Mouse (Mus musculus): ENCODE results near the gene Gm44596. TPM values are rescaled to one million over a fixed set of nuclear protein-coding genes. Genes with fewer than 3 reads are reported as not detected.

The Gm44596 gene
- polyA plus RNA-seq, 1 experiment, result not detected

DNA sequence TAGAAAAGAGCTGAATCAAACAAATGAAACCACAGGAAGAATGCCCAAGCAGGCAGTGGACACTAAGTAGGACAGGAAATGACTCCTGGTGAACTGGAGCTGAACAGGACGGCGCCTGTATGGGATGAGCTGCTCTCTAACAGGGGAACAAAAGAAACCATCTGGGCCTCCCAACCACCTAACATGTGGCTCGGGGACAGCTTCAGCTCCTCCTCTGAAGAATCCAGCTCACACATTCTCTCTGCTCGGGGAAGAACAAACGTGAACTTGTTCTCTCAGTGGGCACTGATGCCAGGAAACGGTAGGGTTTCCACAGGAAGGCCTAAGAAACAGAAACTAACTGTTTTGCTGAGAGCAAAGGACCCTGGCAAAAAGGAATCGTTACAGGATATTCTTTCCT is 25.6 kb upstream of the Gm44596 start:
- TF ChIP-seq CTCF (IDR thresholded peaks at IDR 0.05; ENCODE audit: extremely low read depth, insufficient read length, insufficient replicate concordance, low read depth, low read length) (no peak), POLR2A (IDR thresholded peaks at IDR 0.05; ENCODE audit: low read depth, low read length) (no peak)
- no peak overlapping the region for H3K4me3 ChIP-seq (ENCODE audit: low read depth, low read length)
- no peaks in the 10 kb centered on the region for H3K27me3 ChIP-seq (ENCODE audit: control insufficient read depth, insufficient read depth, low read length)
- H3K27ac ChIP-seq (ENCODE audit: insufficient read depth, low read depth, low read length), result no peak overlapping the region
- no peaks in the 10 kb centered on the region for H3K4me1 ChIP-seq (ENCODE audit: control insufficient read depth, insufficient read depth, insufficient read length, low read length)
- 64% methylated on average over 7 of the region's 7 CpGs for WGBS
- H3K36me3 ChIP-seq (ENCODE audit: control insufficient read depth, insufficient read depth, low read length), result no peaks in the 10 kb centered on the region

DNA sequence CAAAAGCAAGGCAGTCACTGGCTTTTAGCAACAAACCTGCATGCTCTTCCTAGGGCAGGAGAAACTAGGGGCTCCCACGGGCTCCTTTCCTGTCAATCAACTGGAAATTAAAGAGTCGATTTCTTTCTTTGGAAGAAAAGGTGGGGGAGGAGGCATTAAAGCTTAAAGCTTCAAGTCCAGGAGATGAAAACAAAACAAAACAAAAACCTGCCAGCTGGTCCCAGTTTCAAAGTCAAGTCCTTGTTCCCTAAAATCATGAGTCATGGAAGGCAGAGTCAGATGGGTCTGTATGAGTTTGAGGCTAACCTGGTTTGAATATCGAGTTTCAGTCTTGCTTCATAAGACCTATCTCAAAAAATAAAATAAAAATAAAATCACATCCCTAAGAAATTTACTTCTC is 21.2 kb upstream of the Gm44596 start:
- 76% methylated on average over 3 of the region's 3 CpGs for WGBS
- Histone ChIP-seq H3K4me3 (ENCODE audit: low read depth, low read length) (no peak overlapping the region), H3K36me3 (ENCODE audit: control insufficient read depth, insufficient read depth, low read length) (peaks cover 7% of the 10 kb centered on the region), H3K4me1 (ENCODE audit: control insufficient read depth, insufficient read depth, insufficient read length, low read length) (peaks cover 5% of the 10 kb centered on the region), H3K27ac (ENCODE audit: insufficient read depth, low read depth, low read length) (no peak overlapping the region), H3K27me3 (ENCODE audit: control insufficient read depth, insufficient read depth, low read length) (no peaks in the 10 kb centered on the region)
- TF ChIP-seq CTCF (IDR thresholded peaks at IDR 0.05; ENCODE audit: extremely low read depth, insufficient read length, insufficient replicate concordance, low read depth, low read length) (no peak), POLR2A (IDR thresholded peaks at IDR 0.05; ENCODE audit: low read depth, low read length) (no peak)

DNA sequence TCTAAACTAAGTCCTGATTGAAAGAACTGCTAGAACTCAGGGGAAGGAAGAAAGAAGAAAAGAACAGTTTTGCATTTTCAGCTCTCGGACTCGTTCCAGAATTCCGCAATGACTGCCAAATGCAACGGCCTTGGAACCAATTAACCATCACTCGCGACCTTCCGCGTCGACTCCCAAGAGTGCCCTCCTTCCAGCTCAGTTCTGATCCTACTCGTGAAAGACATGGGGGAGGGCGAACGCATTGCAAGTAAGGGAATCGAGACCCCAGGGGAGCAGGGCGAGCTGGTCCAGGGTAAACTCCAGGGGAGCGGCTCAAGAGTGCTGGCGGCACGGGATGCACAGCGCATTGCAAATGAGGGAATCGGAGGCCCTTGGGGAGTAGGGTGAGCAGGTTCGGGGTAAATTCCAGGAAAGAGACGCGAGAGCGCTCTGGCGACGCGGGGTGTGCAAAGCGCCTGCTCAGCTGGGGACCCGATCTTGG is 20.1 kb upstream of the Gm44596 start:
- TF ChIP-seq POLR2A (IDR thresholded peaks at IDR 0.05; ENCODE audit: low read depth, low read length), result no peak
- no peak for TF ChIP-seq CTCF (IDR thresholded peaks at IDR 0.05; ENCODE audit: extremely low read depth, insufficient read length, insufficient replicate concordance, low read depth, low read length)
- Histone ChIP-seq H3K27ac (ENCODE audit: insufficient read depth, low read depth, low read length) (no peak overlapping the region), H3K4me1 (ENCODE audit: control insufficient read depth, insufficient read depth, insufficient read length, low read length) (peaks cover 5% of the 10 kb centered on the region), H3K36me3 (ENCODE audit: control insufficient read depth, insufficient read depth, low read length) (peaks cover 7% of the 10 kb centered on the region), H3K4me3 (ENCODE audit: low read depth, low read length) (peak overlapping the region; percentile 61), H3K27me3 (ENCODE audit: control insufficient read depth, insufficient read depth, low read length) (no peaks in the 10 kb centered on the region)
- WGBS, result under 1% methylated on average over 28 of the region's 28 CpGs

DNA sequence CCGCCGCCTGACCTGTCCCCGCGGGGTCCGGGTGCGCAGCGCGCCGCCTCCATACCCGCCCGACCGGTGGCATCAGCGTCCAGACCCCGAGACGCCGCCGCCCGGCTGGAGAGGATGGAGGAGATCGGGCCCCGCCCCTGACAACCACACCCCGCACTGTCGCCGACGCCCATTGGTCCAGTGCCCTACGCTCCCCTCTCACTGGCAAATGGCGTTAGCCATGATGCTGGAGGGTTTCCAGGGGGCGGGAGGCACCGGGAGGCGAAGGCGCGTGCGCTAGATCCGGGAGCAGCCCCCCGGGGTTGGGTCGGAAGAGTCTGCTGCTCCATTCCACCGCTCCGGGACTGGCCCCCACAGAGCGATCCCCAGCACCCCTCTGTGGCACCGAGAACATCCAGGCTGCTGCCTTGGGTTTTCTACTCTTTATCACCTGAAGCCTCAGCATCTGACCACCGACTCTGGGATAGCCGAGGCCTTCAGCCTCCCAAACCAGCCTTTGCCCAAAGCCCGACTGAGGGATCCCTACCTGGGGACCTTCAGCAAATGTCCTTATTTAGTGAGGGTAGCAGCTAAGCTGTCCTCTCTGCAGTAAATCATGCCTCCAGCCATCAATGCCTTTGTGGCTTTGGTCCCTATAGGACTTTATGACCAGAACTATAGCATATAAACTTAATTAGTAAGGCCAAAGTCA is 19.4 kb upstream of the Gm44596 start, which contains the start of gene Tulp3:
TSS of gene Tulp3 (minus strand) at position 126 of the 691 bp plus-strand sequence.
- H3K4me3 ChIP-seq (ENCODE audit: low read depth, low read length), result peak within 1 kb of the TSS; percentile 61

DNA sequence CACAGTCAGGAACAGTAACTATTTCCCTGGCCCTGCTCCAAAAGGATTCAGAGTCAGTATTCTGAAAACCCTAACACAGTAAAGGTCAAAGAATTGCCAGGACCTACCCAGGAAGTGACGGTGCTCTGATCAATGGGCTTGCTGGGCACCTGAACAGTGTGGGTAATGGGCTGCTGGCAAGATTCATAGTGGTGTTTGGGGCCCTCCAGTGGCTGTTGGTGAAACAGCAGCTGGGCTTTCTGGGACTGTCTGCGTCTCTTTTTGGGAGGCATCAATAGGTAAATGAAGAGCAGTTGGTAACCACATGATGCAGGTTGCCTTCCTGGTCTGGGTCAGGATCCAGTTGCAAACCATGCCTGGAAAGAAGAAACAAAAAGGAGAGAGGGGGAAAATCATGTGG is 16.3 kb upstream of the Gm44596 start:
- Histone ChIP-seq H3K4me1 (ENCODE audit: control insufficient read depth, insufficient read depth, insufficient read length, low read length) (peaks cover 8% of the 10 kb centered on the region), H3K27ac (ENCODE audit: insufficient read depth, low read depth, low read length) (no peak overlapping the region), H3K36me3 (ENCODE audit: control insufficient read depth, insufficient read depth, low read length) (peaks cover 7% of the 10 kb centered on the region), H3K4me3 (ENCODE audit: low read depth, low read length) (no peak overlapping the region), H3K27me3 (ENCODE audit: control insufficient read depth, insufficient read depth, low read length) (no peaks in the 10 kb centered on the region)
- TF ChIP-seq POLR2A (IDR thresholded peaks at IDR 0.05; ENCODE audit: low read depth, low read length) (no peak), CTCF (IDR thresholded peaks at IDR 0.05; ENCODE audit: extremely low read depth, insufficient read length, insufficient replicate concordance, low read depth, low read length) (peak; percentile 72; the same call in 1 of the 2 replicates)
- WGBS, result 59% methylated on average over 2 of the region's 2 CpGs

More for the DNA sequence above, 19.4 kb upstream of the Gm44596 start, which contains the start of gene Tulp3:
- H3K4me1 ChIP-seq (ENCODE audit: control insufficient read depth, insufficient read depth, insufficient read length, low read length), result peaks cover 5% of the 10 kb centered on the region
- TF ChIP-seq CTCF (IDR thresholded peaks at IDR 0.05; ENCODE audit: extremely low read depth, insufficient read length, insufficient replicate concordance, low read depth, low read length), result no peak
- TF ChIP-seq POLR2A (IDR thresholded peaks at IDR 0.05; ENCODE audit: low read depth, low read length), result no peak; the same call in 1 of the 2 replicates
- H3K27me3 ChIP-seq (ENCODE audit: control insufficient read depth, insufficient read depth, low read length), result no peaks in the 10 kb centered on the region
- H3K36me3 ChIP-seq (ENCODE audit: control insufficient read depth, insufficient read depth, low read length), result peaks cover 7% of the 10 kb centered on the region
- H3K27ac ChIP-seq (ENCODE audit: insufficient read depth, low read depth, low read length), result no peak within 1 kb of the TSS
- WGBS, result under 1% methylated on average over 42 of the region's 42 CpGs

DNA sequence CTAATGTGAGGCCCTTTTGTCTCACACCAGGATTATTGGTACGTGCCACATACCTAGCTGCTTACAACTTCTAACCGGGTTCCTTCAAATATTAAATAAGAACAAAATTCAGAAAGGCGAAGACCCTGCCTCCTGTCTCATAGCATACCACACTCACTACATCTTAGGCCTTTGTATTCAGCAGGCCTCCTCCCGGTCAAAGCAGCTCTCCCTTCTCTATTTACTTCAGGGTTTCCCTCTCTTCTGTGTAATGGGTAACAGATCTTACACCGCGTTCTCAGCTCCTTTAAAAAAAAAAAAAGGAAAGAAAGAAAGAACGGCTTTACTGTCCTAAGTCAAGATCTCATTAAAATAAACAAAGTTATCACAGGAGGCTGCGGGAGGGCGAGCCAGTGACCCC is 13.4 kb upstream of the Gm44596 start:
- no peak for TF ChIP-seq POLR2A (IDR thresholded peaks at IDR 0.05; ENCODE audit: low read depth, low read length)
- no peak for TF ChIP-seq CTCF (IDR thresholded peaks at IDR 0.05; ENCODE audit: extremely low read depth, insufficient read length, insufficient replicate concordance, low read depth, low read length)
- H3K36me3 ChIP-seq (ENCODE audit: control insufficient read depth, insufficient read depth, low read length), result peaks cover 11% of the 10 kb centered on the region

DNA sequence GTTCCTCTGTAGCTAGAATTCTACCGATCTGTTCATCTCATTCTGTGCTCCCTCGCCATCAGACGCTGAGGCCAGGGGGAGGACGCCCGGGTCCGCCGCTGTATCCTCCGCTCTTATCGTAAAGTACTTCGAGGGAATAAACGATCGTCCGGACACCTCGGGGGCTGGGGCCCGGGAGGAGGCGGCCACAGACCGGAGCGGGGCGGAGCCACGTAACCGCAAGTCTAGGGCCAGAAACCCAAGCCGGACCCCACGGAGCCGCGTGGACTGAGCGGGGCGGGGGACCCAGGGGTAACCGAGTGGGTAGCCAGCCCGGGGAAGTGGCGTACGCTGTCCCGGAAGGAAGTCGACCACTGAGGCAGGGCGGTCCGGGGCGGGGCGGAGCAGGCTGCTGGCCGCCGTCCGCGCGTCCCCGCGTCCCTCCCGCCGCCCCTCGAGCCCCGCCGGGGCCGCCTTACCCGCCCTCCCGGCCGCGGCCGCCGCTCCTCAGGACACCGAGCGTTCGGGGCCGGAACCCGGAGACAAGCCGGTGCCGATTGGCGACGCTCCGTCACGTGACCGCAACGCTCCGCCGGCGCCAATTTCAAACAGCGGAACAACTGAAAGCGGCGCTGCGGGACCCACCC is 12.8 kb upstream of the Gm44596 start, which contains the start of the genes Rhno1 and Foxm1:
TSS of gene Rhno1 (minus strand) at position 531 of the 626 bp plus-strand sequence.
TSS of gene Foxm1 (plus strand) at position 587 of the 626 bp plus-strand sequence.
- H3K27ac ChIP-seq (ENCODE audit: insufficient read depth, low read depth, low read length), result peak within 1 kb of the TSS; percentile 55
- under 1% methylated on average over 76 of the region's 76 CpGs for WGBS

More for the DNA sequence above, 13.4 kb upstream of the Gm44596 start:
- Histone ChIP-seq H3K27ac (ENCODE audit: insufficient read depth, low read depth, low read length) (no peak overlapping the region), H3K4me3 (ENCODE audit: low read depth, low read length) (peak overlapping the region; percentile 78), H3K27me3 (ENCODE audit: control insufficient read depth, insufficient read depth, low read length) (no peaks in the 10 kb centered on the region), H3K4me1 (ENCODE audit: control insufficient read depth, insufficient read depth, insufficient read length, low read length) (peaks cover 3% of the 10 kb centered on the region; the same call in 1 of the 2 replicates)
- 15% methylated on average over 9 of the region's 9 CpGs for WGBS

More for the DNA sequence above, 12.8 kb upstream of the Gm44596 start, which contains the start of the genes Rhno1 and Foxm1:
- peaks cover 3% of the 10 kb centered on the region; the same call in 1 of the 2 replicates for H3K4me1 ChIP-seq (ENCODE audit: control insufficient read depth, insufficient read depth, insufficient read length, low read length)
- peaks cover 14% of the 10 kb centered on the region for H3K36me3 ChIP-seq (ENCODE audit: control insufficient read depth, insufficient read depth, low read length)
- no peaks in the 10 kb centered on the region for H3K27me3 ChIP-seq (ENCODE audit: control insufficient read depth, insufficient read depth, low read length)
- H3K4me3 ChIP-seq (ENCODE audit: low read depth, low read length), result peak within 1 kb of the TSS; percentile 78
- TF ChIP-seq POLR2A (IDR thresholded peaks at IDR 0.05; ENCODE audit: low read depth, low read length) (no peak), CTCF (IDR thresholded peaks at IDR 0.05; ENCODE audit: extremely low read depth, insufficient read length, insufficient replicate concordance, low read depth, low read length) (no peak)
